Mouse (Mus musculus): ENCODE measurements at regions not wholly inside any gene's neighbourhood (a gene's known extent, or its start where the extent isn't known, plus 50 kb on each side); places are given as distances from the start of the nearest gene placed in this dataset.

GRCm38 (mm10) chr13:99102089-99102681 is 82.4 kb upstream of the Zfp366 start:
- Histone ChIP-seq H3K27ac (ENCODE audit: insufficient read depth, low read depth) (no peak overlapping the region), H3K79me2 (replicated peaks; ENCODE audit: control insufficient read depth, extremely low read depth, insufficient read depth, poor library complexity, severe bottlenecking) (no peaks in the 10 kb centered on the region), H3K4me1 (ENCODE audit: control insufficient read depth in 1 of 2, insufficient read depth in 2 of 2) (peaks cover 12 to 22% of the 10 kb centered on the region in 2 experiments), H3K36me3 (replicated peaks in 1 of 2; ENCODE audit: control insufficient read depth in 1 of 2, insufficient read depth in 1 of 2, low read length in 1 of 2) (no peaks in the 10 kb centered on the region), H3K9me3 (replicated peaks; ENCODE audit: low read length) (no peaks in the 10 kb centered on the region), H3K27me3 (replicated peaks) (no peaks in the 10 kb centered on the region), H3K4me3 (replicated peaks in 1 of 3; ENCODE audit: low read depth in 2 of 3, low read length in 2 of 3, poor library complexity in 1 of 3) (no peak overlapping the region), H3K4me2 (ENCODE audit: insufficient read depth, low read depth, poor library complexity, severe bottlenecking) (no peak overlapping the region), H3K9ac (ENCODE audit: insufficient read depth, low read depth) (no peak overlapping the region)
- no peak for TF ChIP-seq BHLHE40 (IDR thresholded peaks at IDR 0.05; ENCODE audit: low read depth, low read length)
- no peak for TF ChIP-seq TBP (conservative IDR thresholded peaks at IDR 0.05; ENCODE audit: low read depth, low read length)
- dilution Hi-C loops (cut with MboI; ENCODE audit: extremely low pct_ligation_motif_present, extremely low pct_unique_long_range_greater_than_20kb, low sequenced_read_pairs) (no loop called here), in situ Hi-C loops (cut with MboI; ENCODE audit: low pct_ligation_motif_present, low pct_unique_long_range_greater_than_20kb, low sequenced_read_pairs) (no loop called here)
- DNase-seq (ENCODE audit: extremely low read depth): no peak

- DNase-seq (ENCODE audit: extremely low read depth): peak; percentile 64
- H3K79me2 ChIP-seq (replicated peaks; ENCODE audit: control insufficient read depth, extremely low read depth, insufficient read depth, poor library complexity, severe bottlenecking): no peaks in the 10 kb centered on the region
- H3K4me3 ChIP-seq (replicated peaks in 1 of 3; ENCODE audit: low read depth in 2 of 3, low read length in 2 of 3, poor library complexity in 1 of 3): peak overlapping the region in 1 of 3 experiments; percentile 23
- peaks cover 12 to 22% of the 10 kb centered on the region in 2 experiments for H3K4me1 ChIP-seq (ENCODE audit: control insufficient read depth in 1 of 2, insufficient read depth in 2 of 2)
- H3K27me3 ChIP-seq (replicated peaks): no peaks in the 10 kb centered on the region
- H3K4me2 ChIP-seq (ENCODE audit: insufficient read depth, low read depth, poor library complexity, severe bottlenecking): peak overlapping the region; percentile 84
- no peak overlapping the region for H3K9ac ChIP-seq (ENCODE audit: insufficient read depth, low read depth)
- H3K9me3 ChIP-seq (replicated peaks; ENCODE audit: low read length): no peaks in the 10 kb centered on the region
- no peak overlapping the region for H3K27ac ChIP-seq (ENCODE audit: insufficient read depth, low read depth)
- no peaks in the 10 kb centered on the region for H3K36me3 ChIP-seq (replicated peaks in 1 of 2; ENCODE audit: control insufficient read depth in 1 of 2, insufficient read depth in 1 of 2, low read length in 1 of 2)
- dilution Hi-C loops (cut with MboI; ENCODE audit: extremely low pct_ligation_motif_present, extremely low pct_unique_long_range_greater_than_20kb, low sequenced_read_pairs) (no loop called here), in situ Hi-C loops (cut with MboI; ENCODE audit: low pct_ligation_motif_present, low pct_unique_long_range_greater_than_20kb, low sequenced_read_pairs) (no loop called here)
- no peak for TF ChIP-seq RCOR1 (conservative IDR thresholded peaks at IDR 0.05; ENCODE audit: low read depth, low read length)
- TF ChIP-seq E2F4 (IDR thresholded peaks at IDR 0.05; ENCODE audit: insufficient replicate concordance, low read depth, low read length): no peak
- no peak for TF ChIP-seq CTCF (conservative IDR thresholded peaks at IDR 0.05 in 1 of 2, IDR thresholded peaks at IDR 0.05 in 1 of 2; ENCODE audit: low read depth in 2 of 2, low read length in 2 of 2)
- TF ChIP-seq TCF12 (IDR thresholded peaks at IDR 0.05; ENCODE audit: low read depth, low read length): peak; percentile 45; the same call in 1 of the 2 replicates
- peak; percentile 26; the same call in 1 of the 2 replicates for TF ChIP-seq HCFC1 (IDR thresholded peaks at IDR 0.05; ENCODE audit: low read depth, low read length)
- TF ChIP-seq JUN (IDR thresholded peaks at IDR 0.05; ENCODE audit: insufficient read depth, low read depth, low read length): no peak
- TF ChIP-seq EP300 (IDR thresholded peaks at IDR 0.05; ENCODE audit: low read length): peak; percentile 64
- TF ChIP-seq NRF1 (IDR thresholded peaks at IDR 0.05; ENCODE audit: low read depth, low read length): no peak
- no peak for TF ChIP-seq SMC3 (IDR thresholded peaks at IDR 0.05; ENCODE audit: low read depth, low read length)
- no peak for TF ChIP-seq SIN3A (IDR thresholded peaks at IDR 0.05; ENCODE audit: low read length)
- no peak for TF ChIP-seq JUND (conservative IDR thresholded peaks at IDR 0.05; ENCODE audit: low read depth, low read length)
- TF ChIP-seq ZMIZ1 (IDR thresholded peaks at IDR 0.05; ENCODE audit: low read depth, low read length): no peak
- TF ChIP-seq CHD1 (IDR thresholded peaks at IDR 0.05; ENCODE audit: low read depth, low read length): no peak
- no peak for TF ChIP-seq ZC3H11A (IDR thresholded peaks at IDR 0.05; ENCODE audit: low read depth, low read length)
- no peak for TF ChIP-seq PAX5 (IDR thresholded peaks at IDR 0.05; ENCODE audit: low read length)
- no peak for TF ChIP-seq CHD2 (IDR thresholded peaks at IDR 0.05; ENCODE audit: low read length)
- no peak for TF ChIP-seq UBTF (IDR thresholded peaks at IDR 0.05; ENCODE audit: low read depth, low read length)
- TF ChIP-seq ZKSCAN1 (IDR thresholded peaks at IDR 0.05; ENCODE audit: borderline replicate concordance, low read depth, low read length): no peak
- TF ChIP-seq POLR2AphosphoS2 (IDR thresholded peaks at IDR 0.05; ENCODE audit: low read depth, low read length): no peak
- no peak for TF ChIP-seq ELF1 (IDR thresholded peaks at IDR 0.05; ENCODE audit: low read depth, low read length)
- TF ChIP-seq USF2 (conservative IDR thresholded peaks at IDR 0.05; ENCODE audit: low read depth, low read length): no peak
- TF ChIP-seq BHLHE40 (IDR thresholded peaks at IDR 0.05; ENCODE audit: low read depth, low read length): peak; percentile 64
- peak; percentile 15; the same call in 1 of the 2 replicates for TF ChIP-seq IRF4 (IDR thresholded peaks at IDR 0.05; ENCODE audit: low read depth, low read length)
- TF ChIP-seq ZNF384 (IDR thresholded peaks at IDR 0.05; ENCODE audit: low read depth, low read length): peak; percentile 57
- TF ChIP-seq POLR2A (IDR thresholded peaks at IDR 0.05; ENCODE audit: low read depth, low read length): no peak
- TF ChIP-seq MYC (IDR thresholded peaks at IDR 0.05; ENCODE audit: low read depth, low read length): 0 out of 2 replicates have a peak, but pooled peaks have one; percentile 8
- peak; percentile 23; the same call in 1 of the 2 replicates for TF ChIP-seq ETS1 (conservative IDR thresholded peaks at IDR 0.05; ENCODE audit: low read depth, low read length)
- no peak for TF ChIP-seq MXI1 (IDR thresholded peaks at IDR 0.05; ENCODE audit: low read depth, low read length)
- no peak for TF ChIP-seq NELFE (IDR thresholded peaks at IDR 0.05; ENCODE audit: low read depth, low read length)
- TF ChIP-seq GABPA (IDR thresholded peaks at IDR 0.05; ENCODE audit: insufficient replicate concordance, low read depth, low read length): no peak
Observed at GRCm38 (mm10) chr13:99100430-99101409, 83.9 kb upstream of the Zfp366 start.
